Mouse (Mus musculus) lung, postnatal 0 days (tissue): Measurements from ENCODE around the gene Arid5b.

Source experiments
- CTCF ChIP-seq: IDR thresholded peaks from 2 replicates; pipeline ENCODE4 v1.5.1; 2016; ENCODE audit warnings: antibody characterized with exemption, mild to moderate bottlenecking
- EP300 ChIP-seq: IDR thresholded peaks from 2 replicates; pipeline ENCODE4 v1.6.1; 2016; ENCODE audit warnings: antibody characterized with exemption, mild to moderate bottlenecking, control low read depth

- TF ChIP-seq CTCF, result no peak
- no peak for TF ChIP-seq EP300
Measured at GRCm38 (mm10) chr10:68066173-68066572, 212.4 kb downstream of the Arid5b start.
